Mouse (Mus musculus): ENCODE measurements around the gene Tmem231. TPM values are rescaled to one million over a fixed set of nuclear protein-coding genes. Genes with fewer than 3 reads are reported as not detected.

The Tmem231 gene
- total RNA-seq, 2 experiments from 2014 or later = 1.6 to 1.9 TPM

Other genes with a start within 250 kb of the Tmem231 start
- not detected for gene Ctrb1, start 242.9 kb downstream of the Tmem231 start, total RNA-seq (2021)
- 10 to 100 TPM; 22.3 to 27.1 TPM for gene Bcar1, start 190.1 kb downstream of the Tmem231 start, total RNA-seq (2021)
- 10 to 100 TPM; 33.3 to 43.3 TPM for gene Cfdp1, start 79.6 kb downstream of the Tmem231 start, total RNA-seq (2021)
- 1 to 10 TPM; 1.8 to 2.3 TPM for gene Tmem170, start 57.1 kb downstream of the Tmem231 start, total RNA-seq (2021)
- 1 to 10 TPM; 2.8 to 3.3 TPM for gene Chst5, start 23.4 kb downstream of the Tmem231 start, total RNA-seq (2021)
- 10 to 100 TPM; 74.8 to 81.4 TPM for gene Gabarapl2, start 6.8 kb upstream of the Tmem231 start, total RNA-seq (2021)
- 1 to 10 TPM; 1.4 to 2.1 TPM for gene Adat1, start 58.4 kb upstream of the Tmem231 start, total RNA-seq (2021)
- 100 to 1,000 TPM; 114 to 119 TPM for gene Kars, start 77.4 kb upstream of the Tmem231 start, total RNA-seq (2021)
- gene Terf2ip, start 77.5 kb upstream of the Tmem231 start, total RNA-seq (2021) = 10 to 100 TPM; 11.3 to 13.5 TPM
- not detected for gene Gm6793, start 81.2 kb upstream of the Tmem231 start, total RNA-seq (2021)

Data from gastrocnemius, postnatal 10 days (tissue).